Mouse (Mus musculus): Measurements from ENCODE around the gene Rflna. TPM values are rescaled to one million over a fixed set of nuclear protein-coding genes. Genes with fewer than 3 reads are reported as not detected.

The Rflna gene
- polyA plus RNA-seq, 1 experiment from 2014 or later, result 6.3 TPM

- Histone ChIP-seq H3K27me3 (replicated peaks) (no peaks in the 10 kb centered on the region), H3K9me3 (no peaks in the 10 kb centered on the region), H3K4me3 (no peak overlapping the region), H3K4me1 (peaks cover 11% of the 10 kb centered on the region), H3K27ac (no peak overlapping the region), H3K9ac (no peak overlapping the region), H3K36me3 (peaks cover 90% of the 10 kb centered on the region), H3K4me2 (replicated peaks) (no peak overlapping the region)
- 73% methylated on average over 5 of the region's 5 CpGs for WGBS
- ATAC-seq (ENCODE audit: low FRiP score, low read depth), result no peak
Measured at GRCm38 (mm10) chr5:125040128-125040584, 37.1 kb downstream of the Rflna start.

GRCm38 (mm10) chr5:125041578-125041977 lies 38.6 kb downstream of the Rflna start:
- Histone ChIP-seq H3K9ac (no peak overlapping the region), H3K4me2 (replicated peaks) (no peak overlapping the region), H3K9me3 (no peaks in the 10 kb centered on the region), H3K4me1 (peaks cover 26% of the 10 kb centered on the region), H3K4me3 (no peak overlapping the region), H3K27me3 (replicated peaks) (no peaks in the 10 kb centered on the region), H3K27ac (no peak overlapping the region), H3K36me3 (peaks cover 87% of the 10 kb centered on the region)
- WGBS, result 87% methylated on average over 9 of the region's 9 CpGs
- ATAC-seq (ENCODE audit: low FRiP score, low read depth), result no peak

- Histone ChIP-seq H3K27ac (no peak overlapping the region), H3K4me2 (replicated peaks) (no peak overlapping the region), H3K9me3 (no peaks in the 10 kb centered on the region), H3K36me3 (peaks cover 86% of the 10 kb centered on the region), H3K4me1 (peaks cover 30% of the 10 kb centered on the region), H3K4me3 (no peak overlapping the region), H3K9ac (no peak overlapping the region), H3K27me3 (replicated peaks) (no peaks in the 10 kb centered on the region)
- 85% methylated on average over 6 of the region's 6 CpGs for WGBS
- no peak for ATAC-seq (ENCODE audit: low FRiP score, low read depth)
Measured at GRCm38 (mm10) chr5:125043448-125043847, 40.4 kb downstream of the Rflna start.

- Histone ChIP-seq H3K4me3 (no peak overlapping the region), H3K36me3 (peaks cover 86% of the 10 kb centered on the region), H3K27me3 (replicated peaks) (no peaks in the 10 kb centered on the region), H3K9ac (no peak overlapping the region), H3K4me2 (replicated peaks) (no peak overlapping the region), H3K27ac (no peak overlapping the region), H3K4me1 (peaks cover 30% of the 10 kb centered on the region), H3K9me3 (no peaks in the 10 kb centered on the region)
- 21% methylated on average over 5 of the region's 5 CpGs for WGBS
- no peak for ATAC-seq (ENCODE audit: low FRiP score, low read depth)
Measured at GRCm38 (mm10) chr5:125045202-125045601, 42.2 kb downstream of the Rflna start.

GRCm38 (mm10) chr5:125046436-125046835 lies 43.4 kb downstream of the Rflna start:
- Histone ChIP-seq H3K4me3 (no peak overlapping the region), H3K4me2 (replicated peaks) (no peak overlapping the region), H3K27me3 (replicated peaks) (no peaks in the 10 kb centered on the region), H3K4me1 (peaks cover 25% of the 10 kb centered on the region), H3K9ac (0 out of 2 replicates have a peak overlapping the region, but pooled peaks have one; percentile 17), H3K27ac (no peak overlapping the region), H3K9me3 (no peaks in the 10 kb centered on the region), H3K36me3 (peaks cover 87% of the 10 kb centered on the region)
- WGBS, result 73% methylated on average over 5 of the region's 5 CpGs
- ATAC-seq (ENCODE audit: low FRiP score, low read depth), result no peak

GRCm38 (mm10) chr5:125049481-125049880 lies 46.5 kb downstream of the Rflna start:
- H3K9me3 ChIP-seq, result no peaks in the 10 kb centered on the region
- H3K4me3 ChIP-seq, result no peak overlapping the region
- ATAC-seq (ENCODE audit: low FRiP score, low read depth), result no peak
- H3K4me1 ChIP-seq, result peaks cover 29% of the 10 kb centered on the region
- 91% methylated on average over 4 of the region's 4 CpGs for WGBS
- H3K4me2 ChIP-seq (replicated peaks), result no peak overlapping the region
- H3K36me3 ChIP-seq, result peaks cover 90% of the 10 kb centered on the region
- H3K27ac ChIP-seq, result no peak overlapping the region
- no peak overlapping the region for H3K9ac ChIP-seq
- no peaks in the 10 kb centered on the region for H3K27me3 ChIP-seq (replicated peaks)

GRCm38 (mm10) chr5:125052237-125052602 lies 49.2 kb downstream of the Rflna start:
- ATAC-seq (ENCODE audit: low FRiP score, low read depth), result no peak
- Histone ChIP-seq H3K9ac (no peak overlapping the region), H3K27me3 (replicated peaks) (no peaks in the 10 kb centered on the region), H3K36me3 (peaks cover 80% of the 10 kb centered on the region), H3K4me1 (peaks cover 29% of the 10 kb centered on the region), H3K27ac (no peak overlapping the region), H3K4me2 (replicated peaks) (no peak overlapping the region), H3K4me3 (no peak overlapping the region), H3K9me3 (no peaks in the 10 kb centered on the region)
- 82% methylated on average over 10 of the region's 10 CpGs for whole genome bisulfite sequencing

- no peak overlapping the region for H3K4me2 ChIP-seq (replicated peaks)
- peaks cover 34% of the 10 kb centered on the region for H3K4me1 ChIP-seq
- H3K4me3 ChIP-seq, result no peak overlapping the region
- WGBS, result 83% methylated on average over 23 of the region's 23 CpGs
- peaks cover 74% of the 10 kb centered on the region for H3K36me3 ChIP-seq
- no peaks in the 10 kb centered on the region for H3K9me3 ChIP-seq
- H3K27ac ChIP-seq, result no peak overlapping the region
- no peak overlapping the region for H3K9ac ChIP-seq
- no peak for ATAC-seq (ENCODE audit: low FRiP score, low read depth)
- H3K27me3 ChIP-seq (replicated peaks), result no peaks in the 10 kb centered on the region
Measured at GRCm38 (mm10) chr5:125052603-125053488, 49.8 kb downstream of the Rflna start.

- peaks cover 42% of the 10 kb centered on the region for H3K4me1 ChIP-seq
- WGBS, result 87% methylated on average over 7 of the region's 7 CpGs
- ATAC-seq (ENCODE audit: low FRiP score, low read depth), result no peak
- no peak overlapping the region for H3K9ac ChIP-seq
- H3K4me2 ChIP-seq (replicated peaks), result no peak overlapping the region
- no peak overlapping the region for H3K27ac ChIP-seq
- peaks cover 66% of the 10 kb centered on the region for H3K36me3 ChIP-seq
- no peak overlapping the region for H3K4me3 ChIP-seq
- H3K27me3 ChIP-seq (replicated peaks), result no peaks in the 10 kb centered on the region
- H3K9me3 ChIP-seq, result no peaks in the 10 kb centered on the region
Measured at GRCm38 (mm10) chr5:125053661-125054060, 50.6 kb downstream of the Rflna start.

GRCm38 (mm10) chr5:125055901-125056300 lies 52.9 kb downstream of the Rflna start:
- Histone ChIP-seq H3K4me3 (no peak overlapping the region), H3K9me3 (no peaks in the 10 kb centered on the region), H3K4me1 (peaks cover 65% of the 10 kb centered on the region), H3K36me3 (peaks cover 44% of the 10 kb centered on the region), H3K9ac (no peak overlapping the region), H3K27ac (no peak overlapping the region), H3K27me3 (replicated peaks) (no peaks in the 10 kb centered on the region; the same call in 1 of the 2 replicates), H3K4me2 (replicated peaks) (peak overlapping the region; percentile 61)
- no peak for ATAC-seq (ENCODE audit: low FRiP score, low read depth)
- 32% methylated on average over 8 of the region's 8 CpGs for WGBS

GRCm38 (mm10) chr5:125056331-125056695 lies 53.3 kb downstream of the Rflna start:
- no peak overlapping the region for H3K9ac ChIP-seq
- peaks cover 40% of the 10 kb centered on the region for H3K36me3 ChIP-seq
- peaks cover 66% of the 10 kb centered on the region for H3K4me1 ChIP-seq

GRCm38 (mm10) chr5:125056696-125057554 lies 53.9 kb downstream of the Rflna start:
- H3K4me3 ChIP-seq, result no peak overlapping the region
- WGBS, result 3% methylated on average over 19 of the region's 19 CpGs

More at GRCm38 (mm10) chr5:125056331-125056695, 53.3 kb downstream of the Rflna start:
- H3K9me3 ChIP-seq, result no peaks in the 10 kb centered on the region
- H3K27ac ChIP-seq, result no peak overlapping the region
- no peaks in the 10 kb centered on the region; the same call in 1 of the 2 replicates for H3K27me3 ChIP-seq (replicated peaks)
- ATAC-seq (ENCODE audit: low FRiP score, low read depth), result no peak
- 7% methylated on average over 6 of the region's 6 CpGs for WGBS
- H3K4me3 ChIP-seq, result no peak overlapping the region
- peak overlapping the region; percentile 61 for H3K4me2 ChIP-seq (replicated peaks)

More at GRCm38 (mm10) chr5:125056696-125057554, 53.9 kb downstream of the Rflna start:
- no peaks in the 10 kb centered on the region for H3K9me3 ChIP-seq
- 0 out of 2 replicates have a peak, but pooled peaks have one; percentile 19 for ATAC-seq (ENCODE audit: low FRiP score, low read depth)
- H3K27me3 ChIP-seq (replicated peaks), result no peaks in the 10 kb centered on the region; the same call in 1 of the 2 replicates
- peaks cover 66% of the 10 kb centered on the region for H3K4me1 ChIP-seq
- peak overlapping the region; percentile 61 for H3K4me2 ChIP-seq (replicated peaks)
- no peak overlapping the region; the same call in 1 of the 2 replicates for H3K9ac ChIP-seq
- 0 out of 2 replicates have a peak overlapping the region, but pooled peaks have one; percentile 50 for H3K27ac ChIP-seq
- peaks cover 35% of the 10 kb centered on the region for H3K36me3 ChIP-seq
